Mouse (Mus musculus): ENCODE data around the gene G3bp2. TPM values are rescaled to one million over a fixed set of nuclear protein-coding genes. Genes with fewer than 3 reads are reported as not detected.

The G3bp2 gene
- polyA plus RNA-seq, 1 experiment from 2014 or later: 195 TPM

GRCm38 (mm10) chr5:92074061-92074460, 9.5 kb downstream of the G3bp2 start:
- Histone ChIP-seq H3K36me3 (no peaks in the 10 kb centered on the region), H3K9ac (no peak overlapping the region), H3K27me3 (replicated peaks) (no peaks in the 10 kb centered on the region), H3K4me2 (replicated peaks) (no peak overlapping the region), H3K27ac (no peak overlapping the region), H3K4me1 (replicated peaks) (0 out of 2 replicates have a peak, but pooled peaks cover 1% of the 10 kb centered on the region), H3K9me3 (no peaks in the 10 kb centered on the region), H3K4me3 (replicated peaks) (no peak overlapping the region)
- no peak; the same call in 1 of the 2 replicates for ATAC-seq
- WGBS: 81% methylated on average over 14 of the region's 14 CpGs

DNA sequence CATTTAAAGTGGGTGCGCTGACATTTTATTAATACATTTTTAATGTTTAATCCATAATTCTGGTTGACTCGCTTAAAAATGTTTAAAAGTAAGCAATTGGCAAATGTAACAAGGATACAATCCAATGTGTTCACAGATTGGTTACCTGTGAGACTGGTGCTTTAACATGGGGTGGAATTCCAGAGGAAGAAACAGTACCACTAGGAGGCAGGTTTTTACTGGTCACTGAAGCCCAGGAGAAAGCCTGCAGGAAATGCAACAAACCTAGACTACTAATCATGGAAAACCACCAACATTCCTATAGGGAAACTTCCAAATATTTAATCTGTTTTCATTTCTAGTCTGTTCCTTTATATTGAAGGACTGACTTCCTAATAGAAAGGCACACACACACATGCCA, 20.3 kb downstream of the G3bp2 start:
- Histone ChIP-seq H3K9me3 (no peaks in the 10 kb centered on the region), H3K9ac (no peak overlapping the region), H3K27ac (no peak overlapping the region), H3K4me2 (replicated peaks) (no peak overlapping the region), H3K36me3 (peaks cover 28% of the 10 kb centered on the region), H3K27me3 (replicated peaks) (no peaks in the 10 kb centered on the region), H3K4me3 (replicated peaks) (no peak overlapping the region), H3K4me1 (replicated peaks) (0 out of 2 replicates have a peak, but pooled peaks cover 2% of the 10 kb centered on the region)
- WGBS: 96% methylated on average over 2 of the region's 2 CpGs
- ATAC-seq: no peak

DNA sequence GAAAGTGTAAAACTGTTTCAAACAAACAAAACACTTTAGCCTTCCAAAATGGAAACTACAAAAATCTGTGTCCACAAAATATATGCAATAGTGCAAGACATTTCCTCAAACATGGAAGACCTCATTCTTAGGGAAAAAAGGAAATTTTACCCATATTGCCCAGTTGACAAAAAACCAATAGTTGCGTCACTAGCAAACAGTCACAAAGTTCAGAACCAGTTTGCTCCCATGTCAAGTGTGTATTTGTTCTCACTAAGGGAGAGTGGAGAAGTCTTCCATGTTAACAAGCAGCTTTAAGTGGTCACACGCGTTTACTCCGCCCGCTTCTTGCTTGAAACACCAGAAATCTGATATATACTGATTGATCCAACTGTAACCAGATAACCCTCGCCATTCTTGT, 30.7 kb downstream of the G3bp2 start:
- no peak overlapping the region for H3K4me2 ChIP-seq (replicated peaks)
- H3K27me3 ChIP-seq (replicated peaks): no peaks in the 10 kb centered on the region
- H3K27ac ChIP-seq: no peak overlapping the region
- H3K4me1 ChIP-seq (replicated peaks): no peaks in the 10 kb centered on the region
- H3K9ac ChIP-seq: no peak overlapping the region
- no peak overlapping the region for H3K4me3 ChIP-seq (replicated peaks)
- WGBS: 93% methylated on average over 6 of the region's 6 CpGs
- no peaks in the 10 kb centered on the region for H3K9me3 ChIP-seq
- no peak for ATAC-seq
- H3K36me3 ChIP-seq: peaks cover 17% of the 10 kb centered on the region

DNA sequence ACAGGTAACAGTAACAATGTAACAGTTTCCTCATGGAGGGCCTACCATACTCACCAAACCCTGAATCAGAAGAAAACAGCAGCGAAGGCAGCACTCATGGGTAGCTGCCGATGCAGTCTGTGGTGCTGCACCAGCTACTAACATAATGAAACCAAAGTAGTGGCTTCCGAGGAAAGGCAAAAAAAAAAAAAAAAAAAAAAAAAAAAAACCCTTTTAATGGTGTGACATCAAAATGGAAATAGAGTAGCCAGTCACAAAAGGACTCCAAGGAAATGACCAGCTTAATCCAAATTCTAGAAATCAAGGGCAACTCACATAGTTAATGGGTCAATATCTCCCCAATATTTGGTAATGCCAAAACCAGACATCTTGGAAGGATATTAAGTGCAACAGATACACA, 33.1 kb downstream of the G3bp2 start:
- Histone ChIP-seq H3K4me3 (replicated peaks) (no peak overlapping the region), H3K27ac (no peak overlapping the region), H3K4me2 (replicated peaks) (no peak overlapping the region), H3K9me3 (no peaks in the 10 kb centered on the region), H3K4me1 (replicated peaks) (no peaks in the 10 kb centered on the region), H3K9ac (no peak overlapping the region), H3K27me3 (replicated peaks) (no peaks in the 10 kb centered on the region), H3K36me3 (0 out of 2 replicates have a peak, but pooled peaks cover 6% of the 10 kb centered on the region)
- whole genome bisulfite sequencing: 81% methylated on average over 3 of the region's 3 CpGs
- ATAC-seq: no peak

- Histone ChIP-seq H3K4me1 (replicated peaks) (0 out of 2 replicates have a peak, but pooled peaks cover 4% of the 10 kb centered on the region), H3K27me3 (replicated peaks) (no peaks in the 10 kb centered on the region), H3K27ac (peak within 1 kb of the TSS; percentile 88), H3K9ac (peak within 1 kb of the TSS; percentile 57), H3K9me3 (no peaks in the 10 kb centered on the region), H3K4me2 (replicated peaks) (peak within 1 kb of the TSS; percentile 85), H3K36me3 (no peaks in the 10 kb centered on the region), H3K4me3 (replicated peaks) (peak within 1 kb of the TSS; percentile 82)
- ATAC-seq: no peak
- 72% methylated on average over 4 of the region's 4 CpGs for WGBS
Observed at GRCm38 (mm10) chr5:92043783-92044182, 39.7 kb downstream of the G3bp2 start, which contains the start of gene Cdkl2. TSS of gene Cdkl2 (minus strand) at chr5:92043883.

- peak overlapping the region; percentile 85 for H3K4me2 ChIP-seq (replicated peaks)
- no peaks in the 10 kb centered on the region for H3K27me3 ChIP-seq (replicated peaks)
- H3K9me3 ChIP-seq: no peaks in the 10 kb centered on the region
- peak overlapping the region; percentile 82 for H3K4me3 ChIP-seq (replicated peaks)
- ATAC-seq: peak; percentile 100
- WGBS: under 1% methylated on average over 68 of the region's 68 CpGs
- no peaks in the 10 kb centered on the region for H3K36me3 ChIP-seq
- peak overlapping the region; percentile 88 for H3K27ac ChIP-seq
- peak overlapping the region; percentile 57 for H3K9ac ChIP-seq
- H3K4me1 ChIP-seq (replicated peaks): 0 out of 2 replicates have a peak, but pooled peaks cover 4% of the 10 kb centered on the region
Observed at GRCm38 (mm10) chr5:92042377-92043348, 40.9 kb downstream of the G3bp2 start.

DNA sequence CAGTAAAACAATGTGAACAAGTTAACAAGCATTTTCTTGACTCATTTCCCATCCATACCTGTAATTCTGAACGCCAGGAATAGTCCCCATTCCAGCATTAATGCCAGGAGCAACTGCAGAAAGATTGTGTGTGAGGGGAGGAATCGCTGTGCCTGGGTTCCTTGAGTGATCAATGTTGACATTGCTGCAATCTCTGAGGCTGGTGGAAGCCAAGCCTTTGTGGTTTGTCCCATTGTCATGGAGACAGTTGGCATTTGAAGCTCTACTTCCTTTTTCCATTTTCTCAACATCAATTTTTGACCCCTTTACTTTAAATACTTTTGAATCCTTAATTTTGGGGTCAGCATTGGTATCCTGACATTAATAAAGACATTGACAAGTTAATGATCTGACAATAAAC, 63.6 kb downstream of the G3bp2 start:
- Histone ChIP-seq H3K4me1 (replicated peaks) (no peaks in the 10 kb centered on the region), H3K4me3 (replicated peaks) (no peak overlapping the region), H3K27ac (no peak overlapping the region), H3K36me3 (no peaks in the 10 kb centered on the region), H3K4me2 (replicated peaks) (no peak overlapping the region), H3K9ac (no peak overlapping the region), H3K9me3 (no peaks in the 10 kb centered on the region), H3K27me3 (replicated peaks) (no peaks in the 10 kb centered on the region)
- no peak for ATAC-seq
- WGBS: 61% methylated on average over 2 of the region's 2 CpGs

DNA sequence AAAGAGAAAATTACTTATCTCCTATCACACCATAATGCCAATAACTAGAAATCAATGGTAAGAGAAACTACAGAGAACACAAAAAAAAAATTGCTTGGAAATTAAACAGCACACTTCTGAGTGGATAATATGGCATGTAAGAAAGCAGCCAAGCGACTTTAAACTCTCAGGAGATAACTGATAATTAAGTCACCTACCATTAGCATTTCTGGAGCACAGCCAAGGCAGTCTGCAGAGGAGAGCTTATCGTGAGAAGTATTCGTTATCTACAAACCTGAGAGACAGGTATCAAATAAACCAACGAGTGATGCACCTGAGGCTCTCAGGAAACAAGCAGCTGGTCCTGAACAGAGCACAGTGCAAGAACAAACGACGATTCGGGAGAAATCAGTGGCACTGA, 71.8 kb downstream of the G3bp2 start:
- ATAC-seq: no peak
- no peaks in the 10 kb centered on the region for H3K4me1 ChIP-seq (replicated peaks)
- no peaks in the 10 kb centered on the region for H3K9me3 ChIP-seq
- no peak overlapping the region for H3K9ac ChIP-seq
- WGBS: 54% methylated on average over 7 of the region's 7 CpGs
- no peaks in the 10 kb centered on the region for H3K27me3 ChIP-seq (replicated peaks)
- H3K36me3 ChIP-seq: no peaks in the 10 kb centered on the region
- H3K4me2 ChIP-seq (replicated peaks): no peak overlapping the region
- no peak overlapping the region for H3K4me3 ChIP-seq (replicated peaks)
- H3K27ac ChIP-seq: no peak overlapping the region

DNA sequence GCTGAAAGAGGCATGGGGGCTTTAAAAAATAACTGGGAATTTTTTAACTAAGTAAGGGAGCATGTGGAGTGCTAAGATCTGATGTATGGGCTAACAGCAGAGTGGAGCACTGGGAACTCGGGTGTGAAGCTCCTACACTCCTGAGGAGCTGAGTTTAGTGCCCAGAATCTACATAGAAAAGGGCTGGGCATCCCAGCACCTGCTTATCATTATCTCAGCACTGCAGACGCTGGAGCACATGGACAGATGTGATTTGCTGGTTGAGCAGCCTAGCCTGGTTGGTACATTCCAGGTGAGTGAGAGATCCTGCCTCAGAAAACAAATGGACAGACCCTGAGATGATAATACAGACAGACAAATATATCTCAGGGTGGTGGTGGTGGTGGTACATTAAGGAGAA, 73.7 kb downstream of the G3bp2 start:
- no peaks in the 10 kb centered on the region for H3K36me3 ChIP-seq
- H3K9me3 ChIP-seq: no peaks in the 10 kb centered on the region
- H3K27ac ChIP-seq: no peak overlapping the region
- no peak overlapping the region for H3K4me3 ChIP-seq (replicated peaks)
- no peaks in the 10 kb centered on the region for H3K27me3 ChIP-seq (replicated peaks)
- no peak overlapping the region for H3K9ac ChIP-seq
- 34% methylated on average over 2 of the region's 2 CpGs for WGBS
- no peaks in the 10 kb centered on the region for H3K4me1 ChIP-seq (replicated peaks)
- no peak overlapping the region for H3K4me2 ChIP-seq (replicated peaks)
- no peak for ATAC-seq

GRCm38 (mm10) chr5:92003011-92003410, 80.5 kb downstream of the G3bp2 start:
- H3K27ac ChIP-seq: no peak overlapping the region
- H3K9ac ChIP-seq: no peak overlapping the region
- WGBS: 66% methylated on average over 2 of the region's 2 CpGs
- H3K4me2 ChIP-seq (replicated peaks): no peak overlapping the region
- peak; percentile 59; the same call in 1 of the 2 replicates for ATAC-seq
- H3K36me3 ChIP-seq: no peaks in the 10 kb centered on the region
- H3K4me3 ChIP-seq (replicated peaks): no peak overlapping the region
- H3K27me3 ChIP-seq (replicated peaks): no peaks in the 10 kb centered on the region
- H3K9me3 ChIP-seq: no peaks in the 10 kb centered on the region
- H3K4me1 ChIP-seq (replicated peaks): no peaks in the 10 kb centered on the region

Measured in intestine, embryonic 15.5 days (tissue).